Mouse (Mus musculus) neural tube, embryonic 10.5 days (tissue): ENCODE data around the gene 4930402K13Rik.
"Not testable (repeated sequence)": the region's sequence is repeated elsewhere in the genome, so short reads cannot be mapped to it uniquely, and the experiment has no call there.

Experiments
- DNase-seq: peaks from one replicate; pipeline ENCODE4 v3.0.0-alpha.2; 2017; ENCODE audit warnings: low spot score; ENCODE audit errors: extremely low spot score

Gene 4930402K13Rik

GRCm38 (mm10) chrX:9104262-9104661 is at the start of gene 4930402K13Rik:
Gene 4930402K13Rik (plus strand): TSS chrX:9104562.
- no peak for DNase-seq

- DNase-seq: not testable (repeated sequence)
Observed at GRCm38 (mm10) chrX:9060952-9061351, 43.4 kb upstream of the 4930402K13Rik start.

GRCm38 (mm10) chrX:9062101-9062500 is 42.3 kb upstream of the 4930402K13Rik start:
- no peak for DNase-seq

GRCm38 (mm10) chrX:9062715-9063114 is 41.6 kb upstream of the 4930402K13Rik start, which contains the start of gene Fthl17f:
Gene Fthl17f (plus strand): TSS chrX:9063015.
- not testable (repeated sequence) for DNase-seq

GRCm38 (mm10) chrX:9077699-9078098 is 26.7 kb upstream of the 4930402K13Rik start:
- peak; percentile 14 for DNase-seq

- not testable (repeated sequence) for DNase-seq
Observed at GRCm38 (mm10) chrX:9095066-9095465, 9.3 kb upstream of the 4930402K13Rik start.

- DNase-seq: no peak
Observed at GRCm38 (mm10) chrX:9110381-9110780, 6.0 kb downstream of the 4930402K13Rik start.

- DNase-seq: no peak
Observed at GRCm38 (mm10) chrX:9124928-9125327, 20.6 kb downstream of the 4930402K13Rik start.

GRCm38 (mm10) chrX:9128317-9128831 is 24.0 kb downstream of the 4930402K13Rik start:
- no peak for DNase-seq

- no peak for DNase-seq
Observed at GRCm38 (mm10) chrX:9139290-9139948, 35.1 kb downstream of the 4930402K13Rik start.

GRCm38 (mm10) chrX:9142669-9143068 is 38.3 kb downstream of the 4930402K13Rik start:
- DNase-seq: no peak
